Mouse (Mus musculus) intestine, embryonic 15.5 days (tissue): ENCODE results near the gene H2-M10.1. TPM values are rescaled to one million over a fixed set of nuclear protein-coding genes. Genes with fewer than 3 reads are reported as not detected.
"Not testable (repeated sequence)": the region's sequence is repeated elsewhere in the genome, so short reads cannot be mapped to it uniquely, and the experiment has no call there.

Source experiments
- ATAC-seq: fragments of 200-750 bp; cut with Nextera tagmentation; 2 replicates; pipeline ENCODE4 v1.8.0; 2017; ENCODE audit warnings: moderate TSS enrichment, moderate library complexity
- H3K27ac ChIP-seq: fragments of 300-500 bp; sonication (generic); 2 replicates; pipeline ENCODE4 v1.5.1; 2015; ENCODE audit warnings: mild to moderate bottlenecking, inconsistent platforms
- H3K27me3 ChIP-seq: fragments of 300-500 bp; sonication (generic); replicated peaks from 2 replicates; pipeline ENCODE4 v1.6.1; 2015; ENCODE audit warnings: inconsistent platforms
- H3K36me3 ChIP-seq: fragments of 300-500 bp; sonication (generic); 2 replicates; pipeline ENCODE4 v1.6.1; 2015; ENCODE audit warnings: inconsistent platforms
- H3K4me1 ChIP-seq: fragments of 300-500 bp; sonication (generic); replicated peaks from 2 replicates; pipeline ENCODE4 v1.6.1; 2015; ENCODE audit warnings: inconsistent platforms
- H3K4me2 ChIP-seq: fragments of 300-500 bp; sonication (generic); replicated peaks from 2 replicates; pipeline ENCODE4 v1.6.1; 2015; ENCODE audit warnings: mild to moderate bottlenecking, inconsistent platforms
- H3K4me3 ChIP-seq: fragments of 300-500 bp; sonication (generic); replicated peaks from 2 replicates; pipeline ENCODE4 v1.5.1; 2015; ENCODE audit warnings: inconsistent platforms
- H3K9ac ChIP-seq: fragments of 300-500 bp; sonication (generic); 2 replicates; pipeline ENCODE4 v1.6.1; 2015; ENCODE audit warnings: inconsistent platforms
- H3K9me3 ChIP-seq: fragments of 300-500 bp; sonication (generic); 2 replicates; pipeline ENCODE4 v1.6.1; 2016; ENCODE audit warnings: inconsistent platforms
- WGBS: fragments of 180-500 bp; shearing (Covaris S2); methylation state at CpG from one replicate; pipeline ENCODE4 v1.1.7; 2015; 5-methylcytosine and 5-hydroxymethylcytosine counted together
- polyA plus RNA-seq: library from polyadenylated mRNA; unstranded; fragments of >200 nt; fragmentation: Nextera tagmentation; extraction: Ambion mirVana; gene quantifications from 2 replicates; pipeline ENCODE4 v1.2.1, GENCODE M21; 2015

Gene H2-M10.1
- polyA plus RNA-seq: not detected in 2 replicates

DNA sequence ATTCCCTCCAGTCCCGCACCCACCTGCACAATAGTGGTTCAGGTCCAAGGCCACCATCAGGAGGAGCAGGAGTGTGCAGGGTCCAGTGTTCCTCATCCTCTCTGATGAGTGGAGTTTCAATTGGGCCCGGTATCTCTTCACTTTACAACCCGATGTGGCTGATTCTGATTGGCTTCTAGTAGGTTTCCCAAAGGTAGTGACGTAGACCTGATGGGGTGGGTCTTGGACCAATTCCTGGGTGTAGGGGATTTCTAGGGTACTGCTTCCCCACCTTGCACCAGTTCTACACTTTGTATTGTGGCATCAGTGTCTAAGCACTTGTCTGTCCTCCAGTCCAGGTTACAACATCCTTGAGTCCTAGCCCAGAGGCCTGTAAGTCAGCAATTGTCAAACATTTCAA is at the start of gene H2-M10.1:
H2-M10.1 (minus strand) TSS at position 101 of the 400 bp plus-strand sequence.
- Histone ChIP-seq H3K27ac (no peak within 1 kb of the TSS), H3K36me3 (no peaks in the 10 kb centered on the region), H3K27me3 (no peaks in the 10 kb centered on the region), H3K4me1 (no peaks in the 10 kb centered on the region), H3K4me2 (no peak within 1 kb of the TSS), H3K9me3 (no peaks in the 10 kb centered on the region), H3K4me3 (no peak within 1 kb of the TSS), H3K9ac (no peak within 1 kb of the TSS)
- ATAC-seq: no peak
- 90% methylated on average over 4 of the region's 4 CpGs for WGBS

- H3K36me3 ChIP-seq, H3K9me3 ChIP-seq, H3K27me3 ChIP-seq, H3K4me3 ChIP-seq, H3K4me2 ChIP-seq, ATAC-seq, H3K9ac ChIP-seq, H3K27ac ChIP-seq, H3K4me1 ChIP-seq: not testable (repeated sequence)
- WGBS: 99% methylated on average over 2 of the region's 2 CpGs
Observed at GRCm38 (mm10) chr17:36368317-36368716, 42.4 kb upstream of the H2-M10.1 start, which contains the start of gene H2-M10.3. Gene H2-M10.3, minus strand, starts transcription at chr17:36368417.

GRCm38 (mm10) chr17:36362404-36362803 is 36.4 kb upstream of the H2-M10.1 start:
- H3K4me1 ChIP-seq, H3K4me3 ChIP-seq, H3K9ac ChIP-seq, H3K4me2 ChIP-seq, H3K9me3 ChIP-seq, H3K27me3 ChIP-seq, H3K36me3 ChIP-seq, H3K27ac ChIP-seq: not testable (repeated sequence)
- peak; percentile 61 for ATAC-seq

DNA sequence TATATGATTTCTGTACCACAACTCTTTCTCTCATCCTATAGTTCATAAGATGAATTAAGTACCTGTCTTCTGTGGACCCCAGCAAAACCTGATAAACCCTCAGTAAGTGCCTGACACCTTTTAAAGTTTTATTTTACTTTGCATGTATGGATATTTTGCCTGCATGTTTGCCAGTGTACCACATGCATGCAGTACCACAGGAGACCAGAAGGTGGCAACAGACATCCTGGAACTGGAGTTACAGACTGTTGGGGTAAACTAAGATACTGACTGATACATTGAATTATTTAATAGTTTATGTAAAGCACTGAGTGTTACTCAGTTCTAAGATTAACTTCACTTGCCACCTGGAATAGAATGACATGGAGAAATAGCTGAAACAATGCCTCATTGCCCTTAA is 31.6 kb upstream of the H2-M10.1 start:
- H3K36me3 ChIP-seq, H3K4me1 ChIP-seq, H3K4me2 ChIP-seq, ATAC-seq, H3K27ac ChIP-seq, H3K4me3 ChIP-seq, H3K9me3 ChIP-seq, H3K27me3 ChIP-seq, H3K9ac ChIP-seq: not testable (repeated sequence)

GRCm38 (mm10) chr17:36355763-36356162 is 29.8 kb upstream of the H2-M10.1 start:
- 45% methylated on average over 3 of the region's 3 CpGs for WGBS
- ATAC-seq: no peak
- Histone ChIP-seq H3K27me3 (no peaks in the 10 kb centered on the region), H3K9ac (no peak overlapping the region), H3K9me3 (no peaks in the 10 kb centered on the region), H3K4me3 (no peak overlapping the region), H3K4me2 (no peak overlapping the region), H3K36me3 (no peaks in the 10 kb centered on the region), H3K27ac (no peak overlapping the region), H3K4me1 (no peaks in the 10 kb centered on the region)

DNA sequence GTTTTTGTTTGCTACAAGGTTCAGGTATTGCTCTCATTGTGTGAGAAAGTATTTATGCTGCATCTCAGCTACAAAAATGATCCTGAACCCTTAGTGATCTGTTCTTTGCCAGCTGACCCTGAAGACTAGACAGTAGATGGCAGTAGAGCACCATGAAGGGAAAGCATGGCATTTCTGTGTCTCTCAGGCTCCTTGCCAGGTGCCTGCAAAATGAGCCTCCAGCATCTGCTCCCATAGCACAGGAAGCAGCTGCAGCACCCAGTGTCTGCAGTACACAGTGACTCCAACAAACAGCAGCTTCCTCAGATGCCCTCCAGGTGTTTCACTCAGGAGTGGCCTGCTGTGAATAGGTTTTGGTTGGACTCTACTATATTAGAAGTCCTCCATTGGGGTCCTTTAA is 29.4 kb upstream of the H2-M10.1 start:
- not testable (repeated sequence) for H3K9ac ChIP-seq, H3K9me3 ChIP-seq, H3K4me1 ChIP-seq, H3K4me2 ChIP-seq, ATAC-seq, H3K36me3 ChIP-seq, H3K27ac ChIP-seq, H3K27me3 ChIP-seq, H3K4me3 ChIP-seq

DNA sequence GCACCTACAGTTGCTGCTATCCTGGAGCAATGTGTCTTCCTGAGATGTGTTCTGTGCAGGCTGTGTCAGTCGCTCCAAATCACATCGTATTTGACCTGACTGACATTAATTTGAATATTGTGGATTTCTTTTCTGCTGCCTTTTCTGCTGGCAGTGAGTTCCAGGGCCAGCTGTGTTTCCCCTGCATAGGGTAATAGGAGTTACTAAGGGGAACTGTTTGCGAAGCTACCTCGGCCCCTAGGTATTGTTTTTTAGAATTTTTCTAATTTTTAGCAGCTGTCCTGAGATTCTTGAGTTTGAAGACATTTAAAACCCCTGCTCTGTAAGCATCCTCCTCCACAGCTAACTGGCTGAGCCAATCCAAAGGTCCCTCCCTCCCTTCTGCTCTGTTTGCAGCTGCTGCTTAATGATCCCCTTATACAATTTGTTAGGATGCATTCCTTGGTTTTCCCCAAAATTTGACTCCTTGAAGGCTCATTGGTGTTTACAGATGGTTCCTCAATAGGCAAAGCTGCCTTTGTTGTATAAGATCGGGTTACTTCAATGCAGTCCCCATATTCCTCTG is 10.2 kb downstream of the H2-M10.1 start:
- H3K36me3 ChIP-seq: no peaks in the 10 kb centered on the region
- no peaks in the 10 kb centered on the region for H3K27me3 ChIP-seq
- no peak overlapping the region for H3K27ac ChIP-seq
- H3K9me3 ChIP-seq: no peaks in the 10 kb centered on the region
- ATAC-seq: no peak
- H3K9ac ChIP-seq: no peak overlapping the region
- H3K4me3 ChIP-seq: peak overlapping the region; percentile 45
- 33% methylated on average over 5 of the region's 5 CpGs for WGBS
- H3K4me2 ChIP-seq: peak overlapping the region; percentile 78
- H3K4me1 ChIP-seq: no peaks in the 10 kb centered on the region

- ATAC-seq: peak; percentile 81
- whole genome bisulfite sequencing: under 1% methylated on average over 19 of the region's 19 CpGs
Observed at GRCm38 (mm10) chr17:36315041-36315688, 10.8 kb downstream of the H2-M10.1 start.

DNA sequence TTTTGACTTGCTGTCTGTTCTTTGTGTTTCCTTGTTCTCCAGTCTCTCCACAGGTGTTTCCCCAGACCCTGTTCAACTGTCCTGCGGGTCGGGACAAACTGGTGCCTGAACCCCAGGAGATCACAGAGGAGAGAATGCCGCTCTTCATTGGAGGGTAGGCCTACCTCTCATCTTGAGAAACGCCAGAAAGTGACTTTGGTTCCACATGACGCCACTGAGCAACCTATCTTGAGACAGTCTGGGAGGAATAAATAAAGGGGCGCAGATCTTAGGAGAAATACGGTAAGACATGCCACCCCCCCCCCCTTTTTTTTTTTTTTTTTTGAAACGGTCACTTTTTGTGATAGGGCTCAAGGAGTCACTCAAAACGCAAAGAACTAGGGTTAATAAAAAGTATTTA is 11.4 kb downstream of the H2-M10.1 start:
- Histone ChIP-seq H3K4me1 (no peaks in the 10 kb centered on the region), H3K36me3 (no peaks in the 10 kb centered on the region), H3K27ac (no peak overlapping the region), H3K4me3 (peak overlapping the region; percentile 45), H3K9me3 (no peaks in the 10 kb centered on the region), H3K27me3 (no peaks in the 10 kb centered on the region), H3K4me2 (peak overlapping the region; percentile 78), H3K9ac (no peak overlapping the region)
- 4% methylated on average over 9 of the region's 9 CpGs for WGBS
- peak; percentile 25 for ATAC-seq

More at GRCm38 (mm10) chr17:36315041-36315688, 10.8 kb downstream of the H2-M10.1 start:
- Histone ChIP-seq H3K9me3 (no peaks in the 10 kb centered on the region), H3K4me1 (no peaks in the 10 kb centered on the region), H3K27ac (no peak overlapping the region), H3K4me3 (peak overlapping the region; percentile 45), H3K36me3 (no peaks in the 10 kb centered on the region), H3K27me3 (no peaks in the 10 kb centered on the region), H3K4me2 (peak overlapping the region; percentile 78), H3K9ac (peak overlapping the region; percentile 38)

GRCm38 (mm10) chr17:36309293-36309692 is 16.7 kb downstream of the H2-M10.1 start:
- no peaks in the 10 kb centered on the region for H3K4me1 ChIP-seq
- H3K4me2 ChIP-seq: no peak overlapping the region
- H3K36me3 ChIP-seq: no peaks in the 10 kb centered on the region
- no peak overlapping the region for H3K27ac ChIP-seq
- 18% methylated on average over 1 of the region's 1 CpGs for WGBS
- no peaks in the 10 kb centered on the region for H3K27me3 ChIP-seq
- no peaks in the 10 kb centered on the region for H3K9me3 ChIP-seq
- no peak overlapping the region for H3K9ac ChIP-seq
- no peak overlapping the region for H3K4me3 ChIP-seq
- no peak for ATAC-seq

- ATAC-seq: peak; percentile 45; the same call in 1 of the 2 replicates
- H3K4me1 ChIP-seq, H3K4me2 ChIP-seq, H3K9ac ChIP-seq, H3K27me3 ChIP-seq, H3K27ac ChIP-seq, H3K4me3 ChIP-seq, H3K9me3 ChIP-seq, H3K36me3 ChIP-seq: not testable (repeated sequence)
- WGBS: 0% methylated on average over 3 of the region's 3 CpGs
Observed at GRCm38 (mm10) chr17:36308855-36309254, 17.1 kb downstream of the H2-M10.1 start.

DNA sequence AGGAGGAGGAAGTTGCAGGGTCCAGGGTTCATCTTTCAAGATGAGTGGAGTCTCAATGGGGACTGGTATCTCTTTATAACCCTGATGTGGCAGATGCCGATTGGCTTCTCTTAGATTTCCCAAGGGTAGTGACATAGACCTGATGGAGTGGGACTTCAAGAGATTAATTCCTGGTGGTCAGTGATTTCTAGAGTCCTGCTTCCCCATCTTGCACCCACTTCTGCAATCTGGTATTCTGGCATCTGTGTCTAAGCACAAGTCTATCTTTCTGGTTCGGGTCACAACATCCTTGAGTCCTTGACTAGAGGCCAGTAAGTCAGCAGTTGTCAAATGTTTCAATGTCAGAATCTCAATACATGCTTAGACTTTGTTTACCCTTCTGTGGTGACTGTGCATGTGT is 39.6 kb downstream of the H2-M10.1 start, which contains the start of gene H2-M10.2:
H2-M10.2 (minus strand) TSS at position 101 of the 400 bp plus-strand sequence.
- Histone ChIP-seq H3K9me3 (no peaks in the 10 kb centered on the region), H3K36me3 (0 out of 2 replicates have a peak, but pooled peaks cover 7% of the 10 kb centered on the region), H3K27me3 (no peaks in the 10 kb centered on the region), H3K4me2 (no peak within 1 kb of the TSS), H3K4me1 (no peaks in the 10 kb centered on the region), H3K27ac (no peak within 1 kb of the TSS), H3K9ac (no peak within 1 kb of the TSS), H3K4me3 (no peak within 1 kb of the TSS)
- 87% methylated on average over 2 of the region's 2 CpGs for WGBS
- ATAC-seq: no peak
